Mouse (Mus musculus) liver, adult 10 weeks (tissue): Measurements from ENCODE around the gene Vax1. TPM values are rescaled to one million over a fixed set of nuclear protein-coding genes. Genes with fewer than 3 reads are reported as not detected.

ENCODE experiments used
- polyA plus RNA-seq: library from polyadenylated mRNA; stranded (reverse); fragments of 350-450 nt; fragmentation: Illumina TruSeq; extraction: RNeasy Lipid Tissue Mini Kit (QIAGEN cat#74804); gene quantifications from one replicate; pipeline ENCODE4 v1.2.3, GENCODE M21; 2014; ENCODE audit warnings: low read depth, low replicate concordance

The Vax1 gene
- polyA plus RNA-seq: not detected

GRCm38 (mm10) chr19:59169936-59170765 is at the start of gene Vax1:
Gene Vax1, minus strand, starts transcription at chr19:59170056.

GRCm38 (mm10) chr19:59218991-59219390 is 49.1 kb upstream of the Vax1 start, which contains the start of gene Kcnk18:
Gene Kcnk18, plus strand, starts transcription at chr19:59219214.

Other genes starting within 250 kb of the Vax1 start
- gene Eno4, start 226.6 kb downstream of the Vax1 start, polyA plus RNA-seq: not detected
- gene Hspa12a, start 226.4 kb downstream of the Vax1 start, polyA plus RNA-seq: 0.95 TPM
- gene Shtn1, start 94.0 kb downstream of the Vax1 start, polyA plus RNA-seq: 30.6 TPM
- not detected for gene Kcnk18, start 49.2 kb upstream of the Vax1 start, polyA plus RNA-seq
- gene Slc18a2, start 90.8 kb upstream of the Vax1 start, polyA plus RNA-seq: 0.29 TPM
- not detected for gene Rps12-ps3, start 152.2 kb upstream of the Vax1 start, polyA plus RNA-seq
- 25.0 TPM for gene Pdzd8, start 175.7 kb upstream of the Vax1 start, polyA plus RNA-seq